Mouse (Mus musculus): ENCODE measurements around the gene Stard9. TPM values are rescaled to one million over a fixed set of nuclear protein-coding genes. Genes with fewer than 3 reads are reported as not detected.

The Stard9 gene
- total and polyA plus RNA-seq, 2 experiments, result 1.4 to 3.3 TPM

DNA sequence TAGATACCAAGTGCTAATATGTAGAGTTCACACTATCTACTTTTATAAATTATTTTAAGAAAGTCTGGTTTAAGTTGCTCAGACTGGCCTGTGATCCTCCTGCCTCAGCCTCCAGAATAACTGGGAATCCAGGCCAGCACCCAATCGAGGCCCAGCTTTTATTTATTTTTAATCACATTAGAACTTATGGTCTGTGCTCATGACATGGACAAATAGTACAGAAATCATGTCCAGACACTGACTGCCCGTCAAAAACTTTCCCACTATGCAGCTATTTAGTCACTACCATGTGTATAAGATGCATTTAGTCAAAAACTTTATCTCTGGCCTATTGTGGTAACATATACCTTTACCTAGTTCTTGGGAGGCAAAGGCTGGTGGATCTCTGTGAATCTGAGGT, 93.0 kb downstream of the Stard9 start:
- H3K27me3 ChIP-seq (ENCODE audit: control insufficient read depth, insufficient read depth, low read length), result no peaks in the 10 kb centered on the region
- no peak overlapping the region for H3K9ac ChIP-seq (ENCODE audit: low read depth, low read length)
- TF ChIP-seq POLR2A (IDR thresholded peaks at IDR 0.05; ENCODE audit: extremely low read depth, insufficient read depth, low read length) (no peak), CTCF (IDR thresholded peaks at IDR 0.05; ENCODE audit: low read depth, low read length) (no peak)
- H3K36me3 ChIP-seq (ENCODE audit: control insufficient read depth, insufficient read depth, low read length), result peaks cover 73% of the 10 kb centered on the region
- DNase-seq (ENCODE audit: extremely low read depth, low read depth, low spot score), result no peak
- H3K27ac ChIP-seq (replicated peaks; ENCODE audit: insufficient read depth, low read depth, low read length), result no peak overlapping the region
- 97% methylated on average over 2 of the region's 2 CpGs for WGBS
- H3K4me3 ChIP-seq (ENCODE audit: insufficient read depth, low read depth, low read length), result no peak overlapping the region
- no peaks in the 10 kb centered on the region for H3K4me1 ChIP-seq (ENCODE audit: control insufficient read depth, insufficient read depth, low read length)
- H3K79me2 ChIP-seq (ENCODE audit: control insufficient read depth, insufficient read depth, low read length), result no peaks in the 10 kb centered on the region

GRCm38 (mm10) chr2:120722491-120722890, 93.6 kb downstream of the Stard9 start:
- H3K4me1 ChIP-seq (ENCODE audit: control insufficient read depth, insufficient read depth, low read length), result no peaks in the 10 kb centered on the region
- no peak overlapping the region for H3K9ac ChIP-seq (ENCODE audit: low read depth, low read length)
- no peak for DNase-seq (ENCODE audit: extremely low read depth, low read depth, low spot score)
- H3K4me3 ChIP-seq (ENCODE audit: insufficient read depth, low read depth, low read length), result no peak overlapping the region
- H3K27ac ChIP-seq (replicated peaks; ENCODE audit: insufficient read depth, low read depth, low read length), result no peak overlapping the region
- peaks cover 73% of the 10 kb centered on the region for H3K36me3 ChIP-seq (ENCODE audit: control insufficient read depth, insufficient read depth, low read length)
- no peaks in the 10 kb centered on the region for H3K79me2 ChIP-seq (ENCODE audit: control insufficient read depth, insufficient read depth, low read length)
- no peaks in the 10 kb centered on the region for H3K27me3 ChIP-seq (ENCODE audit: control insufficient read depth, insufficient read depth, low read length)
- 76% methylated on average over 8 of the region's 8 CpGs for WGBS
- no peak for TF ChIP-seq POLR2A (IDR thresholded peaks at IDR 0.05; ENCODE audit: extremely low read depth, insufficient read depth, low read length)
- no peak for TF ChIP-seq CTCF (IDR thresholded peaks at IDR 0.05; ENCODE audit: low read depth, low read length)

- H3K27ac ChIP-seq (replicated peaks; ENCODE audit: insufficient read depth, low read depth, low read length), result no peak overlapping the region
- TF ChIP-seq CTCF (IDR thresholded peaks at IDR 0.05; ENCODE audit: low read depth, low read length), result no peak
- no peak for TF ChIP-seq POLR2A (IDR thresholded peaks at IDR 0.05; ENCODE audit: extremely low read depth, insufficient read depth, low read length)
These were observed 94.7 kb downstream of the Stard9 start for GRCm38 (mm10) chr2:120723621-120724020.

GRCm38 (mm10) chr2:120724176-120724575, 95.3 kb downstream of the Stard9 start:
- H3K36me3 ChIP-seq (ENCODE audit: control insufficient read depth, insufficient read depth, low read length), result peaks cover 61% of the 10 kb centered on the region
- no peaks in the 10 kb centered on the region for H3K79me2 ChIP-seq (ENCODE audit: control insufficient read depth, insufficient read depth, low read length)
- no peak overlapping the region for H3K4me3 ChIP-seq (ENCODE audit: insufficient read depth, low read depth, low read length)
- no peak overlapping the region for H3K9ac ChIP-seq (ENCODE audit: low read depth, low read length)
- no peaks in the 10 kb centered on the region for H3K27me3 ChIP-seq (ENCODE audit: control insufficient read depth, insufficient read depth, low read length)
- H3K27ac ChIP-seq (replicated peaks; ENCODE audit: insufficient read depth, low read depth, low read length), result no peak overlapping the region
- 80% methylated on average over 6 of the region's 6 CpGs for WGBS
- TF ChIP-seq CTCF (IDR thresholded peaks at IDR 0.05; ENCODE audit: low read depth, low read length), result no peak
- no peak for TF ChIP-seq POLR2A (IDR thresholded peaks at IDR 0.05; ENCODE audit: extremely low read depth, insufficient read depth, low read length)
- no peak for DNase-seq (ENCODE audit: extremely low read depth, low read depth, low spot score)
- no peaks in the 10 kb centered on the region for H3K4me1 ChIP-seq (ENCODE audit: control insufficient read depth, insufficient read depth, low read length)

More at GRCm38 (mm10) chr2:120723621-120724020, 94.7 kb downstream of the Stard9 start:
- WGBS, result 83% methylated on average over 4 of the region's 4 CpGs
- Histone ChIP-seq H3K27me3 (ENCODE audit: control insufficient read depth, insufficient read depth, low read length) (no peaks in the 10 kb centered on the region), H3K36me3 (ENCODE audit: control insufficient read depth, insufficient read depth, low read length) (peaks cover 67% of the 10 kb centered on the region), H3K4me1 (ENCODE audit: control insufficient read depth, insufficient read depth, low read length) (no peaks in the 10 kb centered on the region), H3K79me2 (ENCODE audit: control insufficient read depth, insufficient read depth, low read length) (no peaks in the 10 kb centered on the region), H3K4me3 (ENCODE audit: insufficient read depth, low read depth, low read length) (no peak overlapping the region), H3K9ac (ENCODE audit: low read depth, low read length) (no peak overlapping the region)
- DNase-seq (ENCODE audit: extremely low read depth, low read depth, low spot score), result no peak

GRCm38 (mm10) chr2:120729775-120730585, 101.1 kb downstream of the Stard9 start:
- no peak for TF ChIP-seq CTCF (IDR thresholded peaks at IDR 0.05; ENCODE audit: low read depth, low read length)
- TF ChIP-seq POLR2A (IDR thresholded peaks at IDR 0.05; ENCODE audit: extremely low read depth, insufficient read depth, low read length), result no peak
- WGBS, result 55% methylated on average over 23 of the region's 23 CpGs
- no peak overlapping the region for H3K27ac ChIP-seq (replicated peaks; ENCODE audit: insufficient read depth, low read depth, low read length)

GRCm38 (mm10) chr2:120730639-120731166, 101.8 kb downstream of the Stard9 start:
- no peak for TF ChIP-seq POLR2A (IDR thresholded peaks at IDR 0.05; ENCODE audit: extremely low read depth, insufficient read depth, low read length)
- peaks cover 21% of the 10 kb centered on the region for H3K36me3 ChIP-seq (ENCODE audit: control insufficient read depth, insufficient read depth, low read length)
- H3K27ac ChIP-seq (replicated peaks; ENCODE audit: insufficient read depth, low read depth, low read length), result peak overlapping the region; percentile 69
- H3K4me3 ChIP-seq (ENCODE audit: insufficient read depth, low read depth, low read length), result peak overlapping the region; percentile 89
- H3K79me2 ChIP-seq (ENCODE audit: control insufficient read depth, insufficient read depth, low read length), result no peaks in the 10 kb centered on the region; the same call in 1 of the 2 replicates
- H3K4me1 ChIP-seq (ENCODE audit: control insufficient read depth, insufficient read depth, low read length), result peaks cover 7% of the 10 kb centered on the region
- H3K9ac ChIP-seq (ENCODE audit: low read depth, low read length), result peak overlapping the region; percentile 87
- DNase-seq (ENCODE audit: extremely low read depth, low read depth, low spot score), result peak; percentile 5
- WGBS, result under 1% methylated on average over 46 of the region's 50 CpGs
- H3K27me3 ChIP-seq (ENCODE audit: control insufficient read depth, insufficient read depth, low read length), result no peaks in the 10 kb centered on the region

More at GRCm38 (mm10) chr2:120729775-120730585, 101.1 kb downstream of the Stard9 start:
- no peaks in the 10 kb centered on the region; the same call in 1 of the 2 replicates for H3K79me2 ChIP-seq (ENCODE audit: control insufficient read depth, insufficient read depth, low read length)
- peak overlapping the region; percentile 87; the same call in 1 of the 2 replicates for H3K9ac ChIP-seq (ENCODE audit: low read depth, low read length)
- peaks cover 27% of the 10 kb centered on the region for H3K36me3 ChIP-seq (ENCODE audit: control insufficient read depth, insufficient read depth, low read length)
- H3K27me3 ChIP-seq (ENCODE audit: control insufficient read depth, insufficient read depth, low read length), result no peaks in the 10 kb centered on the region
- peak overlapping the region; percentile 89 for H3K4me3 ChIP-seq (ENCODE audit: insufficient read depth, low read depth, low read length)
- DNase-seq (ENCODE audit: extremely low read depth, low read depth, low spot score), result no peak
- H3K4me1 ChIP-seq (ENCODE audit: control insufficient read depth, insufficient read depth, low read length), result peaks cover 7% of the 10 kb centered on the region

Measured in liver, adult 2 months (tissue).